Mouse (Mus musculus) CH12.LX (cell line): Measurements from ENCODE around the gene March7.

Experiments
- CHD2 ChIP-seq: IDR thresholded peaks from 2 replicates; pipeline ENCODE4 v1.6.1; 2011; ENCODE audit warnings: low read length, improper control_type of control experiment
- CTCF ChIP-seq, 2 experiments: IDR thresholded peaks in 1 of 2; conservative IDR thresholded peaks in 1 of 2; 2 replicates each; pipeline ENCODE4 v1.5.1; 2011 to 2012; ENCODE audit warnings: low read depth in 2 of 2, low read length in 2 of 2, improper control_type of control experiment in 1 of 2, inconsistent platforms in 1 of 2, mild to moderate bottlenecking in 1 of 2, moderate library complexity in 1 of 2
- ETS1 ChIP-seq: conservative IDR thresholded peaks from 2 replicates; pipeline ENCODE4 v1.6.1; 2012; ENCODE audit warnings: low read depth, mild to moderate bottlenecking, inconsistent platforms, low read length, improper control_type of control experiment, moderate library complexity
- MAFK ChIP-seq: IDR thresholded peaks from 2 replicates; pipeline ENCODE4 v1.6.1; 2011; ENCODE audit warnings: low read length, improper control_type of control experiment; ENCODE audit not compliant: insufficient replicate concordance
- MAX ChIP-seq: IDR thresholded peaks from 2 replicates; pipeline ENCODE4 v1.6.1; 2011; ENCODE audit warnings: low read length, improper control_type of control experiment
- MAZ ChIP-seq: IDR thresholded peaks from 2 replicates; pipeline ENCODE4 v1.6.1; 2012; ENCODE audit warnings: low read depth, mild to moderate bottlenecking, inconsistent platforms, low read length, improper control_type of control experiment, moderate library complexity
- MEF2A ChIP-seq: IDR thresholded peaks from 2 replicates; pipeline ENCODE4 v1.6.1; 2014; ENCODE audit warnings: low read depth, mild to moderate bottlenecking, inconsistent platforms, low read length, improper control_type of control experiment, borderline replicate concordance
- NRF1 ChIP-seq: IDR thresholded peaks from 2 replicates; pipeline ENCODE4 v1.6.1; 2014; ENCODE audit warnings: low read depth, mild to moderate bottlenecking, inconsistent platforms, low read length, improper control_type of control experiment, moderate library complexity
- POLR2A ChIP-seq: IDR thresholded peaks from 2 replicates; pipeline ENCODE4 v1.6.1; 2011; ENCODE audit warnings: low read depth, mild to moderate bottlenecking, improper control_type of control experiment, low read length
- POLR2AphosphoS2 ChIP-seq: IDR thresholded peaks from 2 replicates; pipeline ENCODE4 v1.6.1; 2011; ENCODE audit warnings: low read depth, low read length, improper control_type of control experiment
- TBP ChIP-seq: conservative IDR thresholded peaks from 2 replicates; pipeline ENCODE4 v1.6.1; 2011; ENCODE audit warnings: low read depth, low read length, improper control_type of control experiment
- ZC3H11A ChIP-seq: IDR thresholded peaks from 2 replicates; pipeline ENCODE4 v1.6.1; 2012; ENCODE audit warnings: low read depth, mild to moderate bottlenecking, inconsistent platforms, low read length, improper control_type of control experiment

GRCm38 (mm10) chr2:60252782-60253181 lies 43.1 kb downstream of the March7 start:
- TF ChIP-seq POLR2A = no peak
- no peak for TF ChIP-seq CTCF (conservative IDR thresholded peaks at IDR 0.05 in 1 of 2, IDR thresholded peaks at IDR 0.05 in 1 of 2; ENCODE audit: low read depth in 2 of 2, low read length in 2 of 2)
- no peak for TF ChIP-seq ZC3H11A
- TF ChIP-seq MAZ = no peak
- TF ChIP-seq MAX = no peak
- TF ChIP-seq CHD2 = no peak
- TF ChIP-seq MEF2A = no peak
- TF ChIP-seq NRF1 = no peak
- TF ChIP-seq ETS1 = no peak
- TF ChIP-seq MAFK = no peak
- no peak for TF ChIP-seq POLR2AphosphoS2
- TF ChIP-seq TBP = no peak
